Mouse (Mus musculus): ENCODE results near the gene Itgb1bp1. TPM values are rescaled to one million over a fixed set of nuclear protein-coding genes. Genes with fewer than 3 reads are reported as not detected.
A peak's percentile ranks its signal among the peaks of the same experiment; 100 is the strongest.

The Itgb1bp1 gene
- total and polyA plus RNA-seq, 2 experiments from 2014 or later = 37.5 to 42.1 TPM

DNA sequence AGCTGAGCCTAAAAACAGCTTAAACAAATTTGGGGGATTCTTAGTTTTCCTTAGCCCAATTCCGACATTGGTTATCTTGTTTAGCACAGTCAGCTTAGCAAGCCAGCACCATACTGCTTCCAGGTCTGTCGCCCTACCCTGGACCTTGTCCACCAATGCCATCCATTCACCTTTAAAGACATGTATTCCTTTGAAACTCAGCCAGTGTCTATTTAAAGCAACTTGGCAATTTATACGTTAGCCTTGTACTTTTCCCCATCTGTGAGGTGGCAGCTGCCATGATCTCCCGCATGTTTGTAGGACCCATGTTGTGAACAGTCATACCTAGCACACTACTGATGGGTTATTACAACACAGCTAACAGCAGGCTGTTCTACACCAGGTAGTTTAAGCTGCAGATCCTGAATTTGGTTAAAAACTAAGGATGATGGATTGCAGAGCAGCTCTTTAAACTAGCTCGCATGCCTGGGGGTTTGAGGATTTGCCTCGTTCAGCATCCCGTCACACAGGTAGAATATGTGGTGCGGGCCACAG lies 17.9 kb downstream of the Itgb1bp1 start:
- H3K27me3 ChIP-seq (ENCODE audit: control insufficient read depth, insufficient read depth, low read length) = no peaks in the 10 kb centered on the region
- H3K9me3 ChIP-seq (replicated peaks; ENCODE audit: control insufficient read depth, low read length) = no peaks in the 10 kb centered on the region
- ATAC-seq (ENCODE audit: insufficient read depth, low read depth) (no peak), DNase-seq (ENCODE audit: low spot score) (no peak)
- TF ChIP-seq EP300 (IDR thresholded peaks at IDR 0.05; ENCODE audit: low read depth) = no peak
- no peak for TF ChIP-seq CTCF (IDR thresholded peaks at IDR 0.05; ENCODE audit: low read depth)
- H3K4me3 ChIP-seq (ENCODE audit: low read depth, low read length) = no peak overlapping the region
- no peak overlapping the region for H3K4me2 ChIP-seq (ENCODE audit: low read depth, low read length)
- no peak overlapping the region for H3K27ac ChIP-seq (ENCODE audit: low read depth)
- H3K9ac ChIP-seq (replicated peaks; ENCODE audit: low read depth, low read length) = no peak overlapping the region
- WGBS = 79% methylated on average over 8 of the region's 8 CpGs
- H3K36me3 ChIP-seq (replicated peaks; ENCODE audit: control insufficient read depth, insufficient read depth, low read length) = peaks cover 70% of the 10 kb centered on the region
- H3K4me1 ChIP-seq (ENCODE audit: control insufficient read depth, insufficient read depth) = no peaks in the 10 kb centered on the region

DNA sequence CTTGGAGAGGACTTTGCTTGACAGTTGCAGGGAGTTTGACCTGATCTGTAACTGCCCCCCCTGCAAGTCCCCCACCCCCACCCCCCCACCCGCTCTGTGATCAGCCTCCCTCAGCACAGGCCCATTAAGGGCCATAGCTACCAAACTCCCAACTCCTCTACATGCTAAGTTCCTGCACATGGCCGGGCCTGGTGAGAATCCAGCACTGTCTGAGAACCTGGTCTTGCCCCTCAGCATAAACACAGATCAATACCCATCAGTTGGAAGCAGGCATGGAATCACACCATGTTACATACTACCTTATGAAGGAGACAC lies 19.3 kb downstream of the Itgb1bp1 start:
- no peaks in the 10 kb centered on the region for H3K9me3 ChIP-seq (replicated peaks; ENCODE audit: control insufficient read depth, low read length)
- DNase-seq (ENCODE audit: low spot score) = no peak
- ATAC-seq (ENCODE audit: insufficient read depth, low read depth) = no peak
- no peaks in the 10 kb centered on the region for H3K27me3 ChIP-seq (ENCODE audit: control insufficient read depth, insufficient read depth, low read length)
- H3K4me3 ChIP-seq (ENCODE audit: low read depth, low read length) = no peak overlapping the region
- no peaks in the 10 kb centered on the region for H3K4me1 ChIP-seq (ENCODE audit: control insufficient read depth, insufficient read depth)
- 63% methylated on average over 2 of the region's 2 CpGs for WGBS
- H3K36me3 ChIP-seq (replicated peaks; ENCODE audit: control insufficient read depth, insufficient read depth, low read length) = peaks cover 66% of the 10 kb centered on the region
- no peak overlapping the region for H3K27ac ChIP-seq (ENCODE audit: low read depth)
- no peak for TF ChIP-seq EP300 (IDR thresholded peaks at IDR 0.05; ENCODE audit: low read depth)
- no peak for TF ChIP-seq CTCF (IDR thresholded peaks at IDR 0.05; ENCODE audit: low read depth)
- H3K9ac ChIP-seq (replicated peaks; ENCODE audit: low read depth, low read length) = no peak overlapping the region
- H3K4me2 ChIP-seq (ENCODE audit: low read depth, low read length) = no peak overlapping the region

DNA sequence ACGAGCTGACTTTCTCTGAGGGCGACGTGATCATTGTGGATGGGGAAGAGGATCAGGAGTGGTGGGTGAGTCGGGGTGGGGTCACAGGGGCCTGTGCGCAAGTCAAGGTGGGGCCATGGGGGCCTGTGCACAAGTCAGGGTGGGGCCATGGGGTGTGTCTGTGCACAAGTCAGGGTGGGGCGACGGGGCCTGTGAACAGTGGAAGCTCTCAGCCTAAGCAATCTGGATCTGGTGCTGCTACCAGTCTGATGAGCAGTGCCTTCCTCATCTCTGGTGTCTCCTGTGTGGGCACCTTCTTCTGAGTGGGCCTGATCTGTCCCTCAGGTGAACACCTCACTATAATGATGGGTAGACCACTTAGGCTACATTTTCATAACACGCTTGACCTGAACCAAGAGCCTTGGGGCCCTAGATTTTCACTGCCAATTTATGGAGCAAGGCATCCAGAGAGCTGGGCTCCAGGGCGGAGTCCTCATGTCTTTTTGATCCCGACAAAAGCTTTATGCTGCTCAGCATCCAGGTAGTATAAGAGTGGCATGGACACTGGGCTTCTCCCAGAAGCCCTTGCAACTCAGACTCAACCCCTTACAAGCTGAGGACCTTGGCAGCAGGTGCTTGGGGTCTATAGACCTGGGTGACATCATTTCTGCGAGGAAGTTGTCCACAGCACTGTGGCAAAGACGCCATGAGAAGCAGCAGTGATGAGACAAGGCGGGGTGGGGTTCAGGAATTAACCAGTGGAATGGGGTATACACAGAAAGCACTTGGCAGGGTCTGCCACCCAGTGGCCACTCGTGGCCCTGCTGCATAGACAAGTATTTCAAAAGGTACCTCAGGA lies 19.9 kb downstream of the Itgb1bp1 start:
- Histone ChIP-seq H3K4me3 (ENCODE audit: low read depth, low read length) (no peak overlapping the region), H3K9me3 (replicated peaks; ENCODE audit: control insufficient read depth, low read length) (no peaks in the 10 kb centered on the region), H3K4me1 (ENCODE audit: control insufficient read depth, insufficient read depth) (no peaks in the 10 kb centered on the region), H3K27me3 (ENCODE audit: control insufficient read depth, insufficient read depth, low read length) (no peaks in the 10 kb centered on the region), H3K4me2 (ENCODE audit: low read depth, low read length) (no peak overlapping the region), H3K27ac (ENCODE audit: low read depth) (no peak overlapping the region), H3K36me3 (replicated peaks; ENCODE audit: control insufficient read depth, insufficient read depth, low read length) (peaks cover 61% of the 10 kb centered on the region), H3K9ac (replicated peaks; ENCODE audit: low read depth, low read length) (no peak overlapping the region)
- TF ChIP-seq CTCF (IDR thresholded peaks at IDR 0.05; ENCODE audit: low read depth) (peak; percentile 77), EP300 (IDR thresholded peaks at IDR 0.05; ENCODE audit: low read depth) (no peak)
- peak; percentile 59; the same call in 1 of the 2 replicates for ATAC-seq (ENCODE audit: insufficient read depth, low read depth)
- WGBS = 72% methylated on average over 14 of the region's 14 CpGs
- peak; percentile 61 for DNase-seq (ENCODE audit: low spot score)

DNA sequence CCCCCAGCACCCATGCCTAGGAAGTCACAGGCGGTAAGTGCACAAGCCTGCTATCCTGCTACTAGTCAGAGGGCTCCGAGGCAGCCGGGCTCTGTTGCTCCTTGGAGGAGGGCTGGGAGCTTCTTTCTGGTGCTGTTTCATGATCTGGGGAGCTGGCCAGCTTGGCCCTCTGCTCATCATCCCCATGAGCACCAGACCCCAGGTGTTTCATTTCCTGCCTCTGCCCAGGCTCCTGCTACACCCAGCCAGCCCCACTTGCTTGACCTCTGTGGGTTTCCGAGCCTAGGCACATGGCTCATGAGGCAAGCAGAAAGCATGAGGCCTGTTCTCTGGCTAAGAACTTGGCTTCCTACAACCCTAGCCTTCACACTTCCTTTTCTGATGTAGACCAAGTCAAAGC lies 20.6 kb downstream of the Itgb1bp1 start:
- TF ChIP-seq EP300 (IDR thresholded peaks at IDR 0.05; ENCODE audit: low read depth) (no peak), CTCF (IDR thresholded peaks at IDR 0.05; ENCODE audit: low read depth) (no peak)
- Histone ChIP-seq H3K4me1 (ENCODE audit: control insufficient read depth, insufficient read depth) (no peaks in the 10 kb centered on the region), H3K27ac (ENCODE audit: low read depth) (no peak overlapping the region), H3K4me3 (ENCODE audit: low read depth, low read length) (no peak overlapping the region), H3K27me3 (ENCODE audit: control insufficient read depth, insufficient read depth, low read length) (no peaks in the 10 kb centered on the region), H3K9me3 (replicated peaks; ENCODE audit: control insufficient read depth, low read length) (no peaks in the 10 kb centered on the region), H3K4me2 (ENCODE audit: low read depth, low read length) (no peak overlapping the region), H3K36me3 (replicated peaks; ENCODE audit: control insufficient read depth, insufficient read depth, low read length) (peaks cover 56% of the 10 kb centered on the region), H3K9ac (replicated peaks; ENCODE audit: low read depth, low read length) (no peak overlapping the region)
- DNase-seq (ENCODE audit: low spot score) = no peak
- 89% methylated on average over 4 of the region's 4 CpGs for WGBS
- ATAC-seq (ENCODE audit: insufficient read depth, low read depth) = no peak

DNA sequence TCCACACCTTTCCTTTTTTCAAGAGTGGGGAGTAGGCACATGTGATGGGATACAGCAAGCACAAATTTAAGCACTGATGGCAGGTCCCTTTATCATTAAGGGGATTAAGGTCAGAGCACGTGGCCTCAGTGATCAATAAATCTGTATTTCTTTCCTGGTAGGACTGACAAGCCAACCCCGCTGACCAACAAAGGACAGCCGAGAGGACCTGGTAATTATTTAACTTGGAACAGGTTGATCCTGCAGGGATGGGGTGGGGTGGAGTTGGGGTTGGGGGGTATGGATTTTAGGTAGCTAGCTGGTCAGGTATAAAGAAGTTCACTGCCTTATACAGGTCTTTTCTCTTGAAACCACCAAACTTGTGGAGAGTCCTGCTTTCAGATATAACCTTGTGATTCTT lies 21.1 kb downstream of the Itgb1bp1 start:
- DNase-seq (ENCODE audit: low spot score) = no peak
- peak overlapping the region; percentile 82 for H3K27ac ChIP-seq (ENCODE audit: low read depth)
- no peak overlapping the region for H3K4me2 ChIP-seq (ENCODE audit: low read depth, low read length)
- H3K4me3 ChIP-seq (ENCODE audit: low read depth, low read length) = no peak overlapping the region
- H3K9me3 ChIP-seq (replicated peaks; ENCODE audit: control insufficient read depth, low read length) = no peaks in the 10 kb centered on the region
- no peak for ATAC-seq (ENCODE audit: insufficient read depth, low read depth)
- peaks cover 56% of the 10 kb centered on the region for H3K36me3 ChIP-seq (replicated peaks; ENCODE audit: control insufficient read depth, insufficient read depth, low read length)
- WGBS = 76% methylated on average over 3 of the region's 3 CpGs
- no peak overlapping the region for H3K9ac ChIP-seq (replicated peaks; ENCODE audit: low read depth, low read length)
- no peaks in the 10 kb centered on the region for H3K4me1 ChIP-seq (ENCODE audit: control insufficient read depth, insufficient read depth)
- TF ChIP-seq CTCF (IDR thresholded peaks at IDR 0.05; ENCODE audit: low read depth) = no peak
- TF ChIP-seq EP300 (IDR thresholded peaks at IDR 0.05; ENCODE audit: low read depth) = no peak
- H3K27me3 ChIP-seq (ENCODE audit: control insufficient read depth, insufficient read depth, low read length) = no peaks in the 10 kb centered on the region

All from heart, postnatal 0 days (tissue).